Mouse (Mus musculus) heart, adult 2 months (tissue): ENCODE results near the gene Nuak1. TPM values are rescaled to one million over a fixed set of nuclear protein-coding genes. Genes with fewer than 3 reads are reported as not detected.
A peak's percentile ranks its signal among the peaks of the same experiment; 100 is the strongest.

Experiments used
- DNase-seq, 2 experiments: peaks; one replicate each; pipeline ENCODE4 v3.0.0; 2021
- H3K27ac ChIP-seq: fragments of 200-600 bp; 2 replicates; pipeline ENCODE4 v1.8.1; 2022
- H3K27me3 ChIP-seq: fragments of 200-500 bp; 2 replicates; pipeline ENCODE4 v1.6.1; 2012; ENCODE audit warnings: mild to moderate bottlenecking, low read length, inconsistent platforms, mixed read lengths; ENCODE audit not compliant: control insufficient read depth, insufficient read depth
- H3K36me3 ChIP-seq: fragments of 200-500 bp; 2 replicates; pipeline ENCODE4 v1.6.1; 2012; ENCODE audit warnings: low read length, inconsistent platforms; ENCODE audit not compliant: control insufficient read depth, insufficient read depth
- H3K4me1 ChIP-seq: fragments of 200-500 bp; 2 replicates; pipeline ENCODE4 v1.6.1; 2011; ENCODE audit warnings: low read length; ENCODE audit not compliant: control insufficient read depth, insufficient read depth
- H3K4me3 ChIP-seq: fragments of 200-600 bp; 2 replicates; pipeline ENCODE4 v1.8.1; 2022
- H3K79me2 ChIP-seq: fragments of 200-500 bp; replicated peaks from 2 replicates; pipeline ENCODE4 v1.6.1; 2012; ENCODE audit warnings: mild to moderate bottlenecking, inconsistent platforms, low read length, moderate library complexity, mixed read lengths; ENCODE audit not compliant: control insufficient read depth, insufficient read depth
- H3K9ac ChIP-seq: fragments of 200-500 bp; 2 replicates; pipeline ENCODE4 v1.6.1; 2012; ENCODE audit warnings: low read depth, mild to moderate bottlenecking, control low read depth, inconsistent platforms, low read length, mixed read lengths
- CTCF ChIP-seq: fragments of 200-600 bp; IDR thresholded peaks from 2 replicates; pipeline ENCODE4 v1.8.1; 2022; ENCODE audit warnings: antibody characterized with exemption, mild to moderate bottlenecking, moderate library complexity
- EP300 ChIP-seq: fragments of 200-500 bp; IDR thresholded peaks from 2 replicates; pipeline ENCODE4 v1.6.1; 2011; ENCODE audit warnings: low read depth, low read length, control low read depth; ENCODE audit not compliant: insufficient read depth
- POLR2A ChIP-seq: fragments of 200-500 bp; IDR thresholded peaks from 2 replicates; pipeline ENCODE4 v1.6.1; 2011; ENCODE audit warnings: mild to moderate bottlenecking, low read depth, low read length, control low read depth; ENCODE audit not compliant: insufficient read depth
- WGBS: fragments of 180-500 bp; shearing (Covaris S2); methylation state at CpG from one replicate; pipeline ENCODE4 v1.1.7; 2018; 5-methylcytosine and 5-hydroxymethylcytosine counted together
- intact Hi-C: fragments of 180-260 bp; cut with DNase I; formaldehyde crosslinking; loops from one replicate; pipeline ENCODE4 v1.15.1; 2025
- polyA plus RNA-seq: library from polyadenylated mRNA; depleted of rRNA; stranded (reverse); fragments of >200 nt; gene quantifications from 2 replicates; pipeline ENCODE4 v1.2.3, GENCODE M21; 2012
- total RNA-seq, 2 experiments: library from RNA; stranded (reverse); gene quantifications; 2 replicates each; pipeline ENCODE4 v1.2.3; 2021

Gene Nuak1
- total and polyA plus RNA-seq, 3 experiments: 15.3 to 29.0 (median 27.0) TPM

DNA sequence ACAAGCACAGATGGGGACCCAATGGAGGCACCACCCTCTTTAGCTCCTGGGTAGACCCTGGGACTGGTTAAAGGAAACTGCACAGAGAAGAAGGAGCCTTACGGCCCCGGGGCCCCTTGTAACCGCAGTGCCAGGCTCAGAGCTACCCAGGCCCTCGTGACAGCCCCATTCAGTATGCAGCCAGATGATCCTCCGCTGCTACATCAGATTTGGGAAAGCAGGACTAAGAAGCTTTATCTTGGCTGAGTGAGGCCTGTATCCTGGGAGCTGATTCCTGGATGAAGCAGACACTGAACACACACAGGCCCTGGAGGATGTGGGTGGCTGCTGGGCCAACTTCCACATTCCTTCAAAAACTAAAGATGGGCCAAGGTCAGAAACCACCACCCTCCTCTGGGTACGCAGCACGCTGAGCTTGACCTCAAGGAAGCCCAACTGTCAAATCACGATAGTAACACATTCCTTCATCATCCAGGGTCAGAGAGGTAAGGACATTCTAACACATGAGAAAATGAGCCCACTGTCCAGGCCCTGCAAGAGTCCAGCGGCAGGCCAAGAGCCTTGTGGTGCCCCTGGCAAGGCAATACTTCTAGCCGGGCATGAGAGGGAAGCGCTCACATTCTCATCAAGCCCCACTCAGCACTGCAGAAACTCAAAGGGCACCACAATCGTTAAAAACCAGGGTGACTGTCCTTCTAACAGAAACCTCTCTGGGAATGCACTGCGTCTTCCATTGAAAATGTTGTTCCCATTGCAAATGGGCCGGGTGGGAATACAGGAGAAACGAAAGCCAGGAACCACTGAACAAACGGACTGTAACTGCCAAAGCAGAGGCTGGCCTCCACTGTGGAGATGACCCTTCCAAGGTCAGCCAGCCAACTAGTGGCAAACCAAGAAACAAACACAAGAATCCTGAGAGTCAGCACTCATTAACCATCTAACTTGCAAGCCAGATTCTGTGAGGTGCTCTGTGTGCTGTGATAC lies 29.0 kb downstream of the Nuak1 start:
- peaks cover 29% of the 10 kb centered on the region for H3K4me1 ChIP-seq
- 46% methylated on average over 16 of the region's 16 CpGs for WGBS
- DNase-seq: peak in 1 of 2 experiments; percentile 51
- peak overlapping the region; percentile 69 for H3K27ac ChIP-seq
- peaks cover 2% of the 10 kb centered on the region; the same call in 1 of the 2 replicates for H3K79me2 ChIP-seq
- H3K36me3 ChIP-seq: peaks cover 11% of the 10 kb centered on the region
- no peak overlapping the region for H3K4me3 ChIP-seq
- H3K9ac ChIP-seq: no peak overlapping the region
- TF ChIP-seq POLR2A (no peak), EP300 (0 out of 2 replicates have a peak, but pooled peaks have one; percentile 1), CTCF (peak; percentile 32)
- no peaks in the 10 kb centered on the region for H3K27me3 ChIP-seq
- intact Hi-C loops: no loop called here

DNA sequence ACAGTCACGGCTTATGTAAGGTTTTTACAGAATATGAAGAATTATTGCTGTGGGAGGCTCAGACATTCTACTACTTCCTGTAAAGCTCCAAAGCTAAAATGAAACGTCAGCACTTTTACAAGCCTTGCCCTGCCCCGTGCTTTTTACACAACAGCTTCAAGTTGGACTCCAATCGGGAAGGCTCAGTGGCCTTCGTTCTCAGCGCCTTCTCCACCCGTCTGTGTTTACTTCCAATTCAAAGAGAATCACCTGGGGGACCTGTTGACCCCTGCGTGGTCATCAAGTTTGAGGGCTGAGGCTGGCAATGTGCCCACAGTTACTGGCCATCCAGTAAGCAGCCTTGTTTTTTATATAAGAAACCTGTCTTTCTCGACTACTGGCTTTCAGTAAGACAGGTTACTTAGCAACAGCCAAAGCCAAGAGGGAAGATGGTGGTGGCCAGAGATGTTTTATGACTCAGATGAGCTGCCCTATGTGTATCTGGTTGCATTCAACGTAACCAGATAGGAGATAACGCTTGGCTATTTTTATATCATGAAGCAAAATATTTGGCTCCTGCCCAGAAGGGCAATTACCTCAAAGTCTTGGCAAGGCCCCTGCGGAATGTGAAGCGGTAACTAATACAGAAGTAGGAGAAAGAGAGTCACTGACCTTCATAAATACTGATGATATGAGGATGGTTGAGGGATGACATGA lies 31.3 kb downstream of the Nuak1 start:
- Histone ChIP-seq H3K27me3 (no peaks in the 10 kb centered on the region), H3K36me3 (peaks cover 11% of the 10 kb centered on the region), H3K4me3 (no peak overlapping the region), H3K4me1 (peaks cover 26% of the 10 kb centered on the region), H3K79me2 (peaks cover 1% of the 10 kb centered on the region; the same call in 1 of the 2 replicates), H3K9ac (no peak overlapping the region), H3K27ac (peak overlapping the region; percentile 51)
- DNase-seq: peak in 1 of 2 experiments; percentile 65
- WGBS: 44% methylated on average over 13 of the region's 13 CpGs
- intact Hi-C loops: no loop called here
- TF ChIP-seq CTCF: no peak
- TF ChIP-seq EP300: 0 out of 2 replicates have a peak, but pooled peaks have one; percentile 29

DNA sequence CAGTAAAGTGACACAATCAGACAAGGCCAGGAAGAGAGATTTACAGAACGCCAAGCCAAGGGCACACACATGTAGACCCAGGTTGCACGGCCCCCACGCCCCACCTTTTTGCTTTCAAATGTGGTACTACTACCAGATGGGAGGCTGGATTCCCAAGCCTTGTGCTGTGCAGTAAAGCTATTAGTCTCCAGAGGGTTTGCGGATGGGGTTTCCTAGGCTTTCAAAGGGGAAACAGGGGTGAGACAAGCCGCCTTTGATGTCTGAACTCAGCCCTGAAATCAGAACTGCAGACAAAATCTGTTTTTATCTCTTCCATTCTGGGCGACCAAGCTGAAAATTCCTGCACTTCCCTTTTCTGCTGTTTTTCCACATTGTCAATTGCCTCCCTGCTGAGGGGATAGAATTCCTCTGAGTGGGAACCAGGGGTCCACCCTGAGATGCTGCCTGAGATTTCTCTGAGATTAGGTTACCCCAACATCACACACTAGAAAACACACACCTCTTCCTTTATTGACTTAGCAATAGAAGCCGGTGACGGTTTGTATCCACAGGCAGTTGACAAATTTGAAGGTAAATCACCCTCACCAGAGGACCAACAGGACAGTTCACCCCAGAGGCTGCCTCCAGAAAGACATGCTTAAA lies 35.1 kb downstream of the Nuak1 start:
- 81% methylated on average over 8 of the region's 8 CpGs for WGBS
- Histone ChIP-seq H3K79me2 (peaks cover 1% of the 10 kb centered on the region; the same call in 1 of the 2 replicates), H3K4me3 (no peak overlapping the region), H3K9ac (no peak overlapping the region), H3K27me3 (no peaks in the 10 kb centered on the region), H3K4me1 (peaks cover 20% of the 10 kb centered on the region), H3K36me3 (peaks cover 10% of the 10 kb centered on the region), H3K27ac (no peak overlapping the region)
- TF ChIP-seq POLR2A (no peak), CTCF (no peak), EP300 (no peak)
- no peak for DNase-seq
- intact Hi-C loops: no loop called here

DNA sequence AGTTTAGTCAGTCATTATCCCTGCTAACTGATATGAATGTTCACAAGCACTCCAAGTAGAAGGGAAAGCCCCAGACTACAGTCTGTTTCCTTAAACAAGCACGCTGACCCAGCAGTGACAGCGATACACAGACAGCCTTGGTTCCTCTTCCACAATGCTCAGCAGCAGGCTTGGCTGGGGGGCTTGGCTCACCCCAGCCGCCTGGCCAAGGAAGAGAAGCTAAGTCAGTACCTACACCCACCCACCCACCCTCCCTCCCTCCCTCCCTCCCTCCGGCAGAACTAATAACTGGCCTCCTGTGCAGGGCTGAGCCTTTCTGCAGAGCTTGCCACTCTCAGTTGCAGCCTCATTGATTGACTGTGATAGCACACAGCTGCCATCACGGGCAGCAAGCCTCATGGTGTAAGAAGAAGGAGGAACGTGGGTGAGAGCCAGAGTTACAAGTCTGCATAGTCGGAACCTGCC lies 38.5 kb downstream of the Nuak1 start:
- intact Hi-C loops: no loop called here
- no peaks in the 10 kb centered on the region for H3K27me3 ChIP-seq
- 16% methylated on average over 7 of the region's 7 CpGs for whole genome bisulfite sequencing
- DNase-seq: peak in 1 of 2 experiments; percentile 53
- H3K79me2 ChIP-seq: 0 out of 2 replicates have a peak, but pooled peaks cover 1% of the 10 kb centered on the region
- no peak for TF ChIP-seq POLR2A
- TF ChIP-seq CTCF: no peak
- TF ChIP-seq EP300: no peak
- H3K9ac ChIP-seq: no peak overlapping the region
- H3K27ac ChIP-seq: peak overlapping the region; percentile 11
- H3K4me3 ChIP-seq: no peak overlapping the region
- peaks cover 27% of the 10 kb centered on the region for H3K4me1 ChIP-seq
- H3K36me3 ChIP-seq: peaks cover 11% of the 10 kb centered on the region

DNA sequence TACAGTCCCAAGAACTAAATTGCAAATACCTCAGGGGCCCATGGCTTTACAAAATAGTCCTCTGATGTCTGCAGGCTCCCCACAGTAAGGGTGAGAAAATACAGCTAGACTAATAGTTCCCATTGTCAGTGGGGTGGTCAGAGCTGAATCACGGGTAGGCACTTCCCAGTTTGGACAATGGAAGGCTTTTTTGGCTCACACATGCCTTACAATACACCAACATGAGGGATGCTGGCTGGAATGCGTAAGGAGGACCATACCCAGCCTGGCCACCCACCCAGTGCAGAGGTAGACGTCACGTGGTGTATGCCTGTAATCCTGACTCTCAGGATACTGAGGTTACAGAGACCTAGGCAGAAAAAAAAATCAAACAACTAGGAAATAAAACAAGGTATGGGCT lies 39.2 kb downstream of the Nuak1 start:
- Histone ChIP-seq H3K4me3 (no peak overlapping the region), H3K36me3 (peaks cover 16% of the 10 kb centered on the region), H3K79me2 (0 out of 2 replicates have a peak, but pooled peaks cover 1% of the 10 kb centered on the region), H3K9ac (no peak overlapping the region), H3K27ac (no peak overlapping the region; the same call in 1 of the 2 replicates), H3K4me1 (peaks cover 33% of the 10 kb centered on the region), H3K27me3 (no peaks in the 10 kb centered on the region)
- DNase-seq: no peak
- intact Hi-C loops: no loop called here
- WGBS: 76% methylated on average over 4 of the region's 4 CpGs
- TF ChIP-seq POLR2A (no peak), CTCF (no peak), EP300 (no peak)
